Mouse (Mus musculus) CH12.LX (cell line): Measurements from ENCODE around the gene 2010109A12Rik. TPM values are rescaled to one million over a fixed set of nuclear protein-coding genes. Genes with fewer than 3 reads are reported as not detected.

ENCODE experiments used
- DNase-seq: peaks from one replicate; pipeline ENCODE4 v3.0.0-alpha.2; 2013; ENCODE audit errors: extremely low read depth
- H3K27ac ChIP-seq: 2 replicates; pipeline ENCODE4 v1.5.1; 2012; ENCODE audit warnings: low read depth, mild to moderate bottlenecking, control low read depth, moderate library complexity; ENCODE audit not compliant: insufficient read depth
- H3K27me3 ChIP-seq: replicated peaks from 2 replicates; pipeline ENCODE3; 2012; ENCODE audit warnings: inconsistent platforms
- H3K36me3 ChIP-seq, 2 experiments: replicated peaks in 1 of 2; 2 replicates each; pipeline versions ENCODE3 to v1.6.1; 2012; ENCODE audit warnings: inconsistent platforms in 1 of 2, low read length in 1 of 2, mild to moderate bottlenecking in 1 of 2, mixed read lengths in 1 of 2, moderate library complexity in 1 of 2; ENCODE audit not compliant: control insufficient read depth in 1 of 2, insufficient read depth in 1 of 2
- H3K4me1 ChIP-seq, 2 experiments: 2 replicates each; pipeline ENCODE4 v1.6.1; 2012; ENCODE audit warnings: inconsistent platforms in 1 of 2, moderate library complexity in 1 of 2; ENCODE audit not compliant: insufficient read depth in 2 of 2, control insufficient read depth in 1 of 2
- H3K4me2 ChIP-seq: 2 replicates; pipeline ENCODE4 v1.6.1; 2012; ENCODE audit warnings: low read depth, mild to moderate bottlenecking, control low read depth; ENCODE audit not compliant: poor library complexity, insufficient read depth, severe bottlenecking
- H3K4me3 ChIP-seq, 3 experiments: fragments of 150-350 bp in 1 of 3; sonication (generic) in 1 of 3; replicated peaks in 1 of 3; 2 replicates each; pipeline versions ENCODE3 to v1.5.1; 2011 to 2012; ENCODE audit warnings: low read depth in 2 of 3, low read length in 2 of 3, mild to moderate bottlenecking in 2 of 3, moderate library complexity in 2 of 3, control low read depth in 1 of 3, improper control_type of control experiment in 1 of 3, inconsistent platforms in 1 of 3, mixed read lengths in 1 of 3; ENCODE audit not compliant: poor library complexity in 1 of 3
- H3K79me2 ChIP-seq: replicated peaks from 2 replicates; pipeline ENCODE4 v1.6.1; 2012; ENCODE audit warnings: mild to moderate bottlenecking, moderate library complexity; ENCODE audit not compliant: control insufficient read depth, poor library complexity, insufficient read depth, severe bottlenecking; ENCODE audit errors: extremely low read depth
- H3K9ac ChIP-seq: 2 replicates; pipeline ENCODE4 v1.6.1; 2012; ENCODE audit warnings: low read depth, mild to moderate bottlenecking, control low read depth, moderate library complexity; ENCODE audit not compliant: insufficient read depth
- H3K9me3 ChIP-seq: replicated peaks from 2 replicates; pipeline ENCODE3; 2012; ENCODE audit warnings: low read length, inconsistent platforms, mixed read lengths
- CHD1 ChIP-seq: IDR thresholded peaks from 2 replicates; pipeline ENCODE4 v1.6.1; 2012; ENCODE audit warnings: low read depth, low read length, improper control_type of control experiment, inconsistent platforms
- E2F4 ChIP-seq: IDR thresholded peaks from 2 replicates; pipeline ENCODE4 v1.6.1; 2011; ENCODE audit warnings: low read depth, low read length, improper control_type of control experiment; ENCODE audit not compliant: insufficient replicate concordance
- ELF1 ChIP-seq: IDR thresholded peaks from 2 replicates; pipeline ENCODE4 v1.6.1; 2014; ENCODE audit warnings: low read depth, mild to moderate bottlenecking, inconsistent platforms, low read length, improper control_type of control experiment
- HCFC1 ChIP-seq: IDR thresholded peaks from 2 replicates; pipeline ENCODE4 v1.6.1; 2012; ENCODE audit warnings: low read depth, mild to moderate bottlenecking, inconsistent platforms, low read length, improper control_type of control experiment
- KAT2A ChIP-seq: IDR thresholded peaks from 2 replicates; pipeline ENCODE4 v1.6.1; 2012; ENCODE audit warnings: low read length, improper control_type of control experiment, inconsistent platforms; ENCODE audit not compliant: insufficient replicate concordance
- MAFK ChIP-seq: IDR thresholded peaks from 2 replicates; pipeline ENCODE4 v1.6.1; 2011; ENCODE audit warnings: low read length, improper control_type of control experiment; ENCODE audit not compliant: insufficient replicate concordance
- MAX ChIP-seq: IDR thresholded peaks from 2 replicates; pipeline ENCODE4 v1.6.1; 2011; ENCODE audit warnings: low read length, improper control_type of control experiment
- MYC ChIP-seq: IDR thresholded peaks from 2 replicates; pipeline ENCODE4 v1.6.1; 2011; ENCODE audit warnings: low read depth, mild to moderate bottlenecking, improper control_type of control experiment, low read length
- NELFE ChIP-seq: IDR thresholded peaks from 2 replicates; pipeline ENCODE4 v1.6.1; 2011; ENCODE audit warnings: low read depth, low read length, improper control_type of control experiment
- NRF1 ChIP-seq: IDR thresholded peaks from 2 replicates; pipeline ENCODE4 v1.6.1; 2014; ENCODE audit warnings: low read depth, mild to moderate bottlenecking, inconsistent platforms, low read length, improper control_type of control experiment, moderate library complexity
- PAX5 ChIP-seq: IDR thresholded peaks from 2 replicates; pipeline ENCODE4 v1.6.1; 2012; ENCODE audit warnings: low read length, inconsistent platforms, mixed read lengths
- POLR2A ChIP-seq: IDR thresholded peaks from 2 replicates; pipeline ENCODE4 v1.6.1; 2011; ENCODE audit warnings: low read depth, mild to moderate bottlenecking, improper control_type of control experiment, low read length
- RCOR1 ChIP-seq: conservative IDR thresholded peaks from 2 replicates; pipeline ENCODE4 v1.6.1; 2012; ENCODE audit warnings: low read depth, mild to moderate bottlenecking, inconsistent platforms, low read length, improper control_type of control experiment
- SIN3A ChIP-seq: IDR thresholded peaks from 2 replicates; pipeline ENCODE4 v1.6.1; 2012; ENCODE audit warnings: low read length, improper control_type of control experiment, inconsistent platforms
- SMC3 ChIP-seq: IDR thresholded peaks from 2 replicates; pipeline ENCODE4 v1.6.1; 2011; ENCODE audit warnings: low read depth, low read length, improper control_type of control experiment
- TBP ChIP-seq: conservative IDR thresholded peaks from 2 replicates; pipeline ENCODE4 v1.6.1; 2011; ENCODE audit warnings: low read depth, low read length, improper control_type of control experiment
- TCF12 ChIP-seq: IDR thresholded peaks from 2 replicates; pipeline ENCODE4 v1.6.1; 2014; ENCODE audit warnings: low read depth, mild to moderate bottlenecking, inconsistent platforms, low read length, improper control_type of control experiment
- USF1 ChIP-seq: IDR thresholded peaks from 2 replicates; pipeline ENCODE4 v1.6.1; 2014; ENCODE audit warnings: low read depth, mild to moderate bottlenecking, inconsistent platforms, low read length, improper control_type of control experiment
- ZNF384 ChIP-seq: IDR thresholded peaks from 2 replicates; pipeline ENCODE4 v1.6.1; 2012; ENCODE audit warnings: low read depth, low read length, improper control_type of control experiment, inconsistent platforms
- dilution Hi-C: fragments of 300-500 bp; cut with MboI; formaldehyde crosslinking; loops from 2 replicates; pipeline ENCODE4 v1.14.3; 2020; ENCODE audit warnings: low sequenced_read_pairs; ENCODE audit not compliant: extremely low pct_unique_long_range_greater_than_20kb, extremely low pct_ligation_motif_present
- in situ Hi-C: fragments of 300-500 bp; cut with MboI; formaldehyde crosslinking; loops from 3 replicates; pipeline ENCODE4 v1.14.3; 2019; ENCODE audit warnings: low sequenced_read_pairs, low pct_ligation_motif_present, low pct_unique_long_range_greater_than_20kb, mixed read lengths
- polyA plus RNA-seq: library from polyadenylated mRNA; unstranded; fragments of >175 nt; gene quantifications from 2 replicates; pipeline ENCODE4 v1.2.1, GENCODE M21; 2012; ENCODE audit warnings: low read depth; ENCODE audit not compliant: insufficient read length
- total RNA-seq, 2 experiments: library from RNA; depleted of rRNA; stranded (reverse); fragments of 300-350 nt in 1 of 2; fragments of >200 nt in 1 of 2; gene quantifications; 2 replicates each; pipeline ENCODE4 v1.2.3; 2012 to 2014

The 2010109A12Rik gene
- total and polyA plus RNA-seq, 3 experiments = 0.42 TPM; not detected in 2

DNA sequence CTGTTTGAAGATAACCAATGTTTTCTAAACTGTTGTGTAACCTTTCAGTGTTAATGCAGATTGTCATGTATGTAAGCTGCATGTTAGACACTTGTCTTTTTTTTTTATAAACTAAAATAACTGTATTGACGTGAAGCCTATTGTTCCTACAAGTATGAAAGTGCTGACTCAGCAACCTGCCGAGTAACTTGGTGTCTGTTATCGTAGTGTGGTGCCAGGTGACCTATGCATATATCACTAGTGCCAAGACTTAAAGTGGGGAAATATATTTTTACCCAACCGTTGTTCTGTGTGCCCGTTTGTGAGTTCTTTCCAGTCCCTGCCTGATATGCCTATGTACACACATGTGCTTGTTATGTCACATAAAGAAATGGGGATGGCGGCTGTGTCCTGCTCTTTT, 31.6 kb upstream of the 2010109A12Rik start:
- no peaks in the 10 kb centered on the region for H3K27me3 ChIP-seq
- H3K4me1 ChIP-seq = no peaks in the 10 kb centered on the region
- TF ChIP-seq MAFK (peak; percentile 99), NRF1 (no peak), SMC3 (no peak)
- no peaks in the 10 kb centered on the region; the same call in 1 of the 2 replicates for H3K79me2 ChIP-seq
- in situ Hi-C loops (no loop called here), dilution Hi-C loops (no loop called here)
- no peak overlapping the region for H3K4me2 ChIP-seq
- H3K4me3 ChIP-seq = no peak overlapping the region
- H3K36me3 ChIP-seq = peaks cover 53 to 92% of the 10 kb centered on the region in 2 experiments
- H3K27ac ChIP-seq = no peak overlapping the region
- H3K9ac ChIP-seq = no peak overlapping the region
- no peaks in the 10 kb centered on the region for H3K9me3 ChIP-seq
- no peak for DNase-seq

DNA sequence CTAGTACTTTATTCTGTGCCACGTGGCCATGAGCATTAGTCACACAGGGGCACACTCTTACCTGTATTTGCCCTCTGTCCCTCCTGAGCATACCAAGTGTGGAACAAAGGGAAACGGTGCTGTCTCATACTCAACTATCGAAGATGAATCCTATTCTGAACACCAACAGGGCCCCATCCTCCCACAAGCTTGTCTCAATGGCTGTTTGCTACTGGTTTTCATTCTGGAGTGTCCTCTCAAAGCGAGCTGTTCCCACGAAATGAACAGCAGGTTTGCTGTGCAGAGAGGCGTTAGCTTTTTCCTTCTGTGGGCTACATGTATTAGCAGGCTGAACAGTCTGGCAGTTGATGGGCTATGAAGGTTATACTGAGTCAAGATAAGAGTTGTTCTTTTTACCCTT, 27.7 kb upstream of the 2010109A12Rik start:
- Histone ChIP-seq H3K27me3 (no peaks in the 10 kb centered on the region), H3K9ac (no peak overlapping the region), H3K36me3 (peaks cover 45 to 78% of the 10 kb centered on the region in 2 experiments), H3K4me2 (no peak overlapping the region), H3K79me2 (no peaks in the 10 kb centered on the region; the same call in 1 of the 2 replicates), H3K9me3 (no peaks in the 10 kb centered on the region), H3K27ac (no peak overlapping the region), H3K4me1 (no peaks in the 10 kb centered on the region), H3K4me3 (no peak overlapping the region)
- in situ Hi-C loops (no loop called here), dilution Hi-C loops (no loop called here)
- no peak for DNase-seq
- TF ChIP-seq NRF1 (no peak), TCF12 (no peak), SIN3A (no peak), NELFE (no peak), PAX5 (no peak), TBP (no peak), ZNF384 (no peak), KAT2A (no peak), MAX (no peak), USF1 (no peak), E2F4 (no peak), RCOR1 (no peak), CHD1 (no peak), POLR2A (no peak), ELF1 (no peak), MAFK (no peak), MYC (no peak), HCFC1 (no peak)
